Mouse (Mus musculus) ES-Bruce4 (cell line): ENCODE results near the gene Olfr1179.

Source experiments
- CTCF ChIP-seq: IDR thresholded peaks from one replicate; pipeline ENCODE4 v1.8.1; 2011; ENCODE audit warnings: low read depth, low read length
- EP300 ChIP-seq: IDR thresholded peaks from 2 replicates; pipeline ENCODE4 v1.6.1; 2011; ENCODE audit warnings: low read depth, low read length; ENCODE audit not compliant: insufficient read depth
- POLR2A ChIP-seq: IDR thresholded peaks from one replicate; pipeline ENCODE4 v1.8.1; 2011; ENCODE audit warnings: low read length; ENCODE audit not compliant: insufficient read depth

DNA sequence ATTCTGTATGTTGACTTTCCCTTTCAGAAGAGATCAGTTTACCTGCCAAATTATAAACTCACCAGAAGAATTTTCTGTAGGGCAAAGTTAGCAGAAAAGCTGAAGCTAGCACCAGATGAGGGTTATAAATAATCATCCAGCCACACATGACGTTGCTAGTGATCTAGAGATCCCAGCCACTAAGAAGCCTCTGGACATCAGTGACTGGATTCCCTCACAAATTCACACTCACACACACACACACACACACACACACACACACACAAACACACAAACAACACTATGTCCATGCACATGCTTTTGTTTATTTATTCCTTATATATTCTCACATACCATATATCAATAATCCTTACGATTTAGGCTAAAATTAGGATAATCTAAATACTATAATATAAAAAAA is 12.8 kb upstream of the Olfr1179 start, which contains the start of gene Olfr1180:
- no peak for TF ChIP-seq POLR2A
- TF ChIP-seq CTCF = no peak
- no peak for TF ChIP-seq EP300
